28 mouse cellular contexts compared by ENCODE assay signal in genomic region chr1:62752661-62753333, GRCm38 (mm10). TPM values are rescaled to one million over a fixed set of nuclear protein-coding genes. Genes with fewer than 3 reads are reported as not detected.
DNase-seq lines count a peak whose midpoint lies in the region; ATAC-seq lines count a peak whose summit lies in the region.
"Had no signal": no experiment of that assay in that cellular context is flagged by ENCODE, and none has a peak within 500 bp of the region (broad histone marks: within the 10 kb centered on the region; RNA-seq: fewer than 3 reads in every experiment).

No protein-coding gene starts in this region.

- 0 out of 2 replicates have a peak, but pooled peaks have one; percentile 21 for ATAC-seq in hindbrain, embryonic 15.5 days (ENCODE audit: low FRiP score, low read depth)
- no peak for ATAC-seq in forebrain, embryonic 13.5 days
- ATAC-seq: forebrain, postnatal 0 days; inflammation-experienced regulatory T-cells, adult 6 months; liver, embryonic 12.5 days had no signal

- H3K27ac ChIP-seq in hindbrain, embryonic 15.5 days (replicated peaks): no peak overlapping the region
- H3K27ac ChIP-seq in hindbrain, embryonic 10.5 days: no peak overlapping the region
- H3K27ac ChIP-seq in forebrain, embryonic 13.5 days: no peak overlapping the region
- H3K27ac ChIP-seq: forebrain, embryonic 10.5 days; heart, embryonic 15.5 days; liver, embryonic 12.5 days; stomach, postnatal 0 days had no signal

- H3K9ac ChIP-seq in hindbrain, embryonic 15.5 days: no peak overlapping the region
- H3K9ac ChIP-seq in forebrain, embryonic 13.5 days: no peak overlapping the region
- H3K9ac ChIP-seq: forebrain, postnatal 0 days; heart, embryonic 15.5 days; limb, embryonic 13.5 days; liver, embryonic 12.5 days had no signal

- no peak overlapping the region for H3K4me3 ChIP-seq in hindbrain, embryonic 15.5 days
- H3K4me3 ChIP-seq in hindbrain, embryonic 10.5 days: no peak overlapping the region
- H3K4me3 ChIP-seq in forebrain, embryonic 13.5 days: no peak overlapping the region
- H3K4me3 ChIP-seq: forebrain, embryonic 10.5 days; heart, embryonic 15.5 days; limb, embryonic 13.5 days; liver, embryonic 12.5 days; megakaryocyte, embryonic 14.5 days had no signal

- H3K4me1 ChIP-seq in hindbrain, embryonic 15.5 days (replicated peaks): peaks cover 39% of the 10 kb centered on the region
- peaks cover 53% of the 10 kb centered on the region for H3K4me1 ChIP-seq in hindbrain, embryonic 10.5 days (replicated peaks)
- peaks cover 53% of the 10 kb centered on the region for H3K4me1 ChIP-seq in forebrain, embryonic 13.5 days
- H3K4me1 ChIP-seq: liver, embryonic 12.5 days had no signal

- no peak for DNase-seq in hindbrain, embryonic 10.5 days (ENCODE audit: low spot score)
- peak; percentile 46 for DNase-seq in 3T3-L1 (ENCODE audit: low read depth, low spot score)
- peak; percentile 32 for DNase-seq in NIH3T3 (ENCODE audit: low read depth)
- peak; percentile 98 for DNase-seq in gonadal fat pad, adult 2 months (ENCODE audit: low read depth)
- no peak for DNase-seq in cerebellum, postnatal 14 days
- DNase-seq: adrenal gland, postnatal 10 days; cerebellum, adult 2 months; cerebellum, postnatal 36 days; embryo, embryonic 11 days; forebrain, postnatal 0 days; gastrocnemius, postnatal 14 days; heart, postnatal 4 days; kidney, adult 2 months; kidney, postnatal 10 days; layer of hippocampus, postnatal 36 days; lung, adult 18-20 months; lung, postnatal 10 days; midbrain, embryonic 14.5 days; thymus, adult 2 months had no signal

- no peaks in the 10 kb centered on the region for H3K27me3 ChIP-seq in hindbrain, embryonic 15.5 days
- peaks cover 68% of the 10 kb centered on the region for H3K27me3 ChIP-seq in hindbrain, embryonic 10.5 days (ENCODE audit: insufficient read depth, poor library complexity, severe bottlenecking)
- no peaks in the 10 kb centered on the region for H3K27me3 ChIP-seq in forebrain, embryonic 13.5 days
- H3K27me3 ChIP-seq: heart, embryonic 15.5 days; limb, embryonic 13.5 days; liver, embryonic 12.5 days; megakaryocyte, embryonic 14.5 days had no signal

- H3K4me2 ChIP-seq in hindbrain, embryonic 15.5 days: no peak overlapping the region
- no peak overlapping the region for H3K4me2 ChIP-seq in forebrain, embryonic 13.5 days
- H3K4me2 ChIP-seq: heart, embryonic 15.5 days; limb, embryonic 13.5 days; liver, embryonic 12.5 days had no signal

- 69% methylated on average over 7 of the region's 7 CpGs for whole genome bisulfite sequencing in hindbrain, embryonic 15.5 days
- WGBS in hindbrain, embryonic 10.5 days: 74% methylated on average over 7 of the region's 7 CpGs
- WGBS in forebrain, embryonic 13.5 days: 68% methylated on average over 7 of the region's 7 CpGs

- no peaks in the 10 kb centered on the region for H3K9me3 ChIP-seq in hindbrain, embryonic 15.5 days
- no peaks in the 10 kb centered on the region for H3K9me3 ChIP-seq in hindbrain, embryonic 10.5 days
- no peaks in the 10 kb centered on the region for H3K9me3 ChIP-seq in forebrain, embryonic 13.5 days (replicated peaks)
- H3K9me3 ChIP-seq: forebrain, embryonic 10.5 days; heart, embryonic 15.5 days; limb, embryonic 13.5 days; liver, embryonic 12.5 days; megakaryocyte, embryonic 14.5 days had no signal

- peaks cover 5% of the 10 kb centered on the region for H3K36me3 ChIP-seq in hindbrain, embryonic 15.5 days
- H3K36me3 ChIP-seq in hindbrain, embryonic 10.5 days: peaks cover 11% of the 10 kb centered on the region; the same call in 1 of the 2 replicates
- peaks cover 11% of the 10 kb centered on the region; the same call in 1 of the 2 replicates for H3K36me3 ChIP-seq in forebrain, embryonic 13.5 days (ENCODE audit: poor library complexity, severe bottlenecking)
- H3K36me3 ChIP-seq: heart, embryonic 15.5 days; liver, embryonic 12.5 days had no signal

RNA-seq across cellular contexts. Expression of gene Nrp2, which starts 49.7 kb away (rescaled TPM):
- polyA plus RNA-seq in hindbrain, embryonic 15.5 days (2015; fragmentation: Nextera tagmentation; extraction: Ambion mirVana): 28.8 and 31.5 TPM in 2 replicates
- polyA plus RNA-seq in hindbrain, embryonic 10.5 days (2016; fragmentation: Nextera tagmentation; extraction: Ambion mirVana): 21.8 and 23.1 TPM in 2 replicates
- 13.0 and 13.3 TPM in 2 replicates for polyA plus RNA-seq in gonadal fat pad, adult 2 months (2012; rRNA removed)
- polyA plus RNA-seq in forebrain, embryonic 13.5 days (2015; fragmentation: Nextera tagmentation; extraction: Ambion mirVana): 19.5 and 28.3 TPM in 2 replicates

Comparison
In these comparisons a context has a peak if more than half of its experiments do, and no peak if none do; other contexts are left out.
1. DNase-seq: peak in 3T3-L1 (single experiment), NIH3T3 (single experiment) and gonadal fat pad, adult 2 months (single experiment); none in hindbrain, embryonic 10.5 days (single experiment) and cerebellum, postnatal 14 days (0 of 2).